Mouse (Mus musculus) cerebellum, postnatal 25 days (tissue): ENCODE measurements at regions not wholly inside any gene's neighbourhood (a gene's known extent, or its start where the extent isn't known, plus 50 kb on each side); places are given as distances from the start of the nearest gene placed in this dataset.

Experiments used
- DNase-seq, 2 experiments: peaks; one replicate each; pipeline ENCODE4 v3.0.0; 2021; ENCODE audit warnings: mixed read lengths in 2 of 2

GRCm38 (mm10) chr7:36420741-36421140 is 277.2 kb upstream of the Tshz3 start:
- DNase-seq, result no peak

DNA sequence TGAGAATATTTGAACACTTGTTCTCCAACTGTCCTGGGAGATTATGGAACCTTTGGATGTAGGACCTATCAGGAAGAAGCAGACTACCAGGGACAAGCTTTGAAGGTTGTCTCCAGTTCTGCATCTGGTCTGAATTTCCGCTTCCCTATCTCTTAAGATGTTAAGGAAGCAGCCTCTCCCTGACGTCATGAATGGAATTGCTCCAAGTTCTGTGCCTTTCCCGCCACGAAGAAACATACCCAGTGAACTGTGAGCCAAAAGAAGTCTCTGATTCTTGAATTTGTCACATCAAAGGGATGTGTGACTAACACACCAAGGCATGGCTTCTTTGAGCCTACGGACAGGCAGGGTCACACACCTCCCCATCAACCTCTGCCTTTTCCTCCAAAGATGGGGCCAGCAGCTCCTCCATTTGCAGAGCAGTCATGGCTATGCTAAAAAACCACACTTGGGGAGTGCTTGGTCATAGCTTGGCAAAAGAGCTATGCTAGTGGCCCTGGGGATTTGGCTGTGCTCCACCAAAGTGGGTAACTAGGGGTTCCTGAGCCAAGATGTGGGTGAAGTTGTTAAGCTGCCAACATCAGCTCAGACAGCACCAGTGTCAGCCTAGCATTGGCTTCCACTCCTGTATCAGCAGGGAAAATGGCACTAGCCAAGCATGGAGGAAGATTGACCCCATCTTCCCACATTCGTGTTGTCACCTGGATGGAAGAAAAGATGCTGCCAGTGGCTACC is 248.6 kb upstream of the Tshz3 start:
- DNase-seq, result no peak

DNA sequence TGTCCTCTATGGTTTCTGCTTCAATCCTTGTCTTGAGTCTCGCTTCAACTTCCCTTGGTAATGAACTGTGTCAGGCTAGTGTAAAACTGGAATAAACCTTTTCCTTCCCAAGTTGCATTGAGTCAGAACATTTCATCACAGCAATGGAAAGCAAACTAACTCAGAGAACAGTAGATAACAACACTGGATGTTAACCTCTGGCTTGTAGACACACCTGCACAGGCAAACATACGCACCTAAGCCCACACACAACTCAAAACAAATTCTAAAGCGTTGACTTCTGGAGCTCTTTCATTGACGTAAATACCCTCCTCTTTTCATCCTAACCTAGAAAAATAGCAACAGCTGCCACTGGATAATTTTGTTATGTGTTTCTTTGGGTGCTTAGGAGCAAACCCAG is 244.1 kb upstream of the Tshz3 start:
- DNase-seq, result no peak

DNA sequence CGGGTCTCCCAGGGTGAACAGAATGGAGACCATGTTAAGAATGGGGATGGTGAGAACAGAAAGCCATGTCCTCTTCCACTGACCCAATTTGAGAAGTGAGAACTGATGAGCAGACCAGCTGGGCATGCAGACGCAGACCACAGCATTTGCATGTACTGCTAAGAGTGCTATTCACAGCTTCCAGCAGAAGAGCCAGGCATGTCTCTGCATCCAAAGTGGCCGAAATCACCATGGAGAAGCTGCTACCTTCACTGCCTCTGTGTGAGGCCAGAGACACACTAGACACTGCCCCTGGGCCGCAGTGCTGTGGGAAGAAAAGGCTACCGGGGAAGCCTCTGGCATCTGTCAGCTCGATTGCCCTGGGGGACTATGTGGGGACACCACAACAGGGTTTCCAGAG is 241.8 kb upstream of the Tshz3 start:
- no peak for DNase-seq

DNA sequence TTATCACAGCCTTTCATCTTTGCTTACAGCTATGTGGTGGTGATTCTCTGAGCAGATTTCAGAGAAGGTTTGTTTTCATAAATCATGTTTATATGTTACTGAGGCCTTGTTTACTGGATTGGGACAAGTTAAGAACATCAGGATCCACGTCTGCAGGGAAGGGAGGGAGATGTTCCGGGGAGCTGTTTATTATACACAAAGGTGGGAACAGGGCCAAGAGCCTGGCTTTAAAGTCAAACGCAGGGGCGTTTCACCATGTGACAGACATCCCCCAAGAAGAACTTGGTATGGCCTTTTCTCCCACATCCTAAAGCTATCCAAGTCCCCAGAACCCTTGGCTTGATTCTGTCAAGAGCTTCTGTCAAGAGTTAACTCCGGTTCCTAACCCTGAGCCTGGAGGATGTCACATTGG is 235.5 kb upstream of the Tshz3 start:
- no peak for DNase-seq

DNA sequence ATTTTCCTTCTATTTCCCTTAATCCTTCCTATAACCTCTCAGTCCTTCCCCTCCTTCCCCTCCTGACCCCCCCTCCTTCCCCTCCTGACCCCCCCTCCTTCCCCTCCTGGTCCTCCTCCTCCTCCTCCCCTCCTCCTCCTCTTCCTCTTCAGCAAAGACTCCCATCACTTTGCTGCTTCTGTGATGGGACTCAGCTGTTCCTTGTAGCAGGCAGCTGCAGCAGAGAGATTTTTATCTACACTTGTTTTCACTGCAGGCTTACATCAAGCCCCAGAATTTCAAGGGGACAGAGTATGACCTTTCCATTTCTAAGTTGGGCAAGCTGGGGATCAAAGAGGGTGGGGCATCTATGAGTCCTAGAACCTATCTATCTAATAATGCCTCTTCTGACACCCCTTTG is 228.5 kb upstream of the Tshz3 start:
- DNase-seq, result no peak

GRCm38 (mm10) chr7:36473532-36473931 is 224.4 kb upstream of the Tshz3 start:
- no peak for DNase-seq

- DNase-seq, result no peak
Measured at GRCm38 (mm10) chr7:36476434-36476833, 221.5 kb upstream of the Tshz3 start.

DNA sequence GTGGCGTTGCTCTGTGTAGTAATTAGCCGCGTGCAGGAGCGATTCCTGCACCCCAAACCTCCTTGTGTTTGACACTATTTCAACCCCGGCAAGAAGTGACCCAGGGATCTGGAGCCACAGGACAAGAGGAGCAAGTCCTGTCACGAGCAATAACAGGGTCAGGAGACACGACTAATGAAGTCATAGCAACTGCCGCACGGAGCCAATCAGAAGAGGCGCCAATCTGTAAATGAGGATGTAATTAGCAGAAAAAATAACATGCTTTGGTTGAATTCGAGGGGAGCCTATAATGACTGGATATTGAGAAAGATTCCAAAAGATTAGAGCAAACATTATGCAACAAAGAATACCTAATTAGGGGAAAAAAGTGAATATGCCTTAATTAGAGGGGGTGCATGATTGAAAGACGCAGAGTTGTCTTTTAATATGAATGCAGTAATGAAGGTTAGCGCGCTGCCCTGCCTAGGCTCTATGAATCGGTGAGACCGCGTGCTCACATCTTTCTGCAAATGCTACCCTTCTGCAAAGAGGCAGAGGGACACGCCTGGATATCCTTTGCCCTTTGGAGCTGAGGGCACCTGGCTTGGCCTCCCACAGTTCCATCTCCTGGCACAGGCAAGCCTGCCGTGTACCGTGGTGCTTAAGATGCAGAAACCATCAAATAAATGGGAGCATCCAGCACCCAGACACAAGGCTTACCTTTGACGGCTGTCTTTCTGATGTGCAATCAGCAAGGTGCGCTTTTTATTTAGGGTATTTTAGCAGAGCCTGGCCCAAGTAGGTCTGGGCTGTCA is 220.9 kb upstream of the Tshz3 start:
- no peak for DNase-seq

- DNase-seq, result no peak
Measured at GRCm38 (mm10) chr7:36488155-36488554, 209.8 kb upstream of the Tshz3 start.

DNA sequence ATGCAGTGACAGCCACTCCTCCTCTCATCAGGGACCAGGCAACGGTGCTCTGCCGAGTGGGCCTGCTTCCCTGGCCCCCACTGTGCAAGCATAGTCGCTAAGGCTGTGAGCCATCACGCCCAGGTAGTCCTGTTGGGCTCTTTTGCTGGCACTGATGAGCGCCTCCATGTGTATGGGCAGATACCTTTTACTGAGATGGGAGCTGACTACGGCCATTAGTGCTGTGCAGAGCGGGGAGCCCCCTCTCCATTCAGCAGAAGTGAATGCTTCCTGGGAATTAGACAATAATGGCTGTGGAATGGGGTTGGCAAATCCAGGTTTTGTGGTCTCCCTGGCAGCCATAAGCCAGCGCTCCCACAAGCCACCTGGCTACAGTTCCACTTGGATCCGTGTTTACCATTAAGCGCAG is 206.7 kb upstream of the Tshz3 start:
- DNase-seq, result peak; percentile 29 to 49

DNA sequence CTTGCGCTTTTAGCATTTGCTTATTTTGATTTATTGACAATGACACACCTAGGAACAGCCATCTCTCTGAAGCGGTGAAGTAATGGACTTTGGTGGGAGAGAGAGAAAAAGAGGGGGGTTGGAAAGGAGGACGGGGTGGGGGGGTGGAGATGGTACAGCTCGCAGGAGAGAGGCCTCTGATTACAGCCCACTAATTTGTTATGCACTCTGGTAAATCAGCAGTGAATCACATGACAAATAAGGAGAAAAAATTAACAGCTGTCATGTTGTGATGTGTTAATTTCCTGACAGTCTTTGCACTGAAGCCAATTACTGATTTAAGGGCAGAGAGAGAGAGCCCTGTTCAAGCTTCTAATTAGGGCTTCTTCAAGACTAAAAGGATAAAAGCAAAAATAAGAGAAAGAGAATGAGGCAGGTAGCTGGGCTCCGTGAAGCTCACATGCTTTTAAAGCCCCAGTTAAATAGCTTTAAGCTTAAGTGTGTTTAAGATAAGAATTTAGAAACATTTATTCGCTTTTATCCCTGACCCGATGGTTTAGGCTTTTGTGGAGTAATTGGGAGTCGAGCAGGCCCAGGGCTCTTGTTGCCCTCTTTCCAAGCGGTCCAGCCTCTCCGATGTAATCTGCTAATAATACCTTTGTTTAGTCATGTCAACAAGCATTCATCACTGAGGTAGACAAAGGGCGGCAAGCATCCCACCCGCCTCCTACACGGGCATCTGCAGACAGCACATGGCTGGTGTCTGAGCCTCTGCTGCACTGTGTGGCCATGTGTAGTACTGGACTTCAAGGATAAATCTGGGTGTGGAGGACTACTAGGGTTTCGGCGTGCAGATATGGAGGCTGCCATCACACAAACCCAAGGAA is 193.7 kb upstream of the Tshz3 start:
- DNase-seq, result no peak

GRCm38 (mm10) chr7:36507895-36508431 is 190.0 kb upstream of the Tshz3 start:
- no peak for DNase-seq

GRCm38 (mm10) chr7:36513680-36514079 is 184.2 kb upstream of the Tshz3 start:
- no peak for DNase-seq

- DNase-seq, result no peak
Measured at GRCm38 (mm10) chr7:36516094-36516663, 181.7 kb upstream of the Tshz3 start.

DNA sequence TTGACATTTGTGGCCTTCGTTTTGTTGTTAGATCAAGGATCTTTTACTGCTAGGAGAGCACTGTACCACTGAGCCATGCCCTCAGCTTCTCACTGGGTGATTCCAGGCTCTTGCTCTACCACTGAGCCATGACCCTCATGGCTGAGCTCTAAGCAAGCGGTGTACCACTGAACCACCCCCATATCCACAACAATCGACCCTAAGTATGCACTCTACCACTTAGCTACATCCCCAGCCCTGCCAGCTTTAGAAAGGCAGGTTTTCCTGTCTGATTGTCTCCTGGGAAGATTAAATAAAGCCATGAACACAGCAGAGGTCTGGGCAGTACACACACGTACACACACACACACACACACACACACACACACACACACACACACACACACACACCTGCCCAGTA is 178.9 kb upstream of the Tshz3 start:
- no peak for DNase-seq

DNA sequence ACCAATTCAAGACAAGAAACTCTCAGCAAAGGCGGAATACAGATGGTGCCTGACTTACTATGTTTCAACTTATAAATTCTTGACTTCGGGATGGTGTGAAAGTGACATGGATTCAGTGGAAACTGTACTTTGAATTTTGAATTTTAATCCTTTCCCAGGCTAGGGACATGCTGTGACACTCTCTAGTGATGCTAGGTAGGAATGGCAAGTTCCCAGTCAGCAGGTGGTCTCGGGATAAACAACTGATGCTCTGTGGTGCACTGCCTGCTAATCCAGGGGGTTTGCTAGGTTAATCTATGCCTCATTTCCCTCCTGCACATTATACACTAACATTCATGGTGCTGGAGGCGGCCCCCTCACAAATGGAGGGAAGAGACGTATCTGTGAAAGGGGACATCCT is 175.0 kb upstream of the Tshz3 start:
- no peak for DNase-seq

DNA sequence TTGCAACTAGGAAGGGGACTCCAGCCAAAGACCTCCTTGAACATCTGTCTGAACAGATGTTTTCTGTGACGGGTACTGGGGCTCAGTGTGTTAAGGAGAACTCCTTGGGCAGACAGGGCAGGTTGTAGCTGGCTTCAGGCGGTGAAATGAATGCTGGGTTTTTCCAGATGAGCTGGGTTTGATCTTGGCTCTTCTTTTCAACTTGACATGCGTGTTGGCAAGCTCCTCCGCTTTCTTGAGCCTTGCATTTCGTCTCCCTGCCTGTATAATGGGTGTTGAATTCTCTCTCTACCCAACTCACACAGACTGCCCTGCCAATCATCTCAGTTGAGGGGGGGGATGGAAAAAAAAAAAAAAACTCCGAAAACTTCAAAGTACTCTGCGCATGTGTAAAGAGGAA is 171.8 kb upstream of the Tshz3 start:
- no peak for DNase-seq

DNA sequence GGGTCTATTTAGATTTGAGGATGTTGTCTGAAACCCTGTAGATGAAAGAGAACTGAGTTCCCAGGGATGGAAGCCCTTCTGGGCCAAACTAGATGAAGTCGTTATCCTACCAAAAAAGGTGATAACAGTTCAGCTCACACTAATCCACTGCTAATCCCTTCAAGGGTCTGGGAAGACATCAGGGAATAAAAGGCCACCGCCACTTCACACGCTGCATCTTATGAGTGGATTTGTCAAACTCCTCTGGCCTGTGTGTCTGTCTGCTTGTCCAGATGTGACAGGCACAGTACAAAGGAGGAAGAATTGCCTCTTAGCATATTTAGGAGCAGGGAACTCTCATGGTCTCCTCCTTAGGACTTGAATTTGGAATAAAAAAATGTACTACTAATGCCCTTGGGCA is 171.2 kb upstream of the Tshz3 start:
- DNase-seq, result no peak

DNA sequence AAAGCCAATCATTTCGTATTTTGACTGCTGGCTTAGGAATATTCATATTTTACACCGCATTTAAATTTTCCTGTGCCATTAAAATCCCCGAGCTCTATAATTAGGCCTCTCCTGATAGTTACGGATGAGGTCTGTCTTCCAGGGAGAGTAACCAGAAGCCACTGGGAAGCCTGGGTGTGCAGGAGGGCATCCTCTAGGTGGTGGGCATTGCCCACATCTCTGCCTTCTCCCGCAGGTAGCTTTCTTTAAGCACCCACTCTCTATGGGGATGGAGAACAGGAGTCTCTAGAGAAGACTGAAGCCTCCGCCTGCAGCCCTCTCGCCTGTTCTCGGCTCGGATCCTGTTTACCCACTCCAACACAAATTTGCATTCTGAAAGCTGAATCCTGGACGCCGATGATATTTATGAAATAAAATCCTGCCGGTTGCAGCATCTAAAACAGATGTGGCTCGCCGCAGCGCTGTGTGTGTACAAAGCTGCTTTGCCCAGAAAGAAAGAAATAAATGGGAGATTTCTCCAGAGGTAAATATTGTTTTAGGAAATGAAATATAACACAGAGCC is 168.3 kb upstream of the Tshz3 start:
- no peak for DNase-seq

DNA sequence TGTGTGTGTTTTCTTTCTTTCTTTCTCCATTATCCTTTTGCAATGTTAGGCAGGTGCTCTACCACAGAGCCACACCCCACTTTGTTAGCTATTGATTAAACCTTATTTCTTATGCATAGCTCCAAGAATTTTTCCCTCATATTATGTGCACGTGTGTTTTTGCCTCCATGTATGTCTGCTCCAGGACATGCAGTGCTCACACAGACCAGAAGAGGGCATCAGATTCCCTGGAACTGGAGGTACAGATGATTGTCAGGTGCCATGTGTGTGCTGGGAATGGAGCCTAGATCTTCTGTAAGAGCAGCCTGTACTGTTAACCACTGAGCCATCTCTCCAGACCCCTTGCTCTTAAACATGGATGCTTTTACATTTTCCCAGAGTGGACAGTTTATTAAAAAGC is 166.4 kb upstream of the Tshz3 start:
- no peak for DNase-seq

- no peak for DNase-seq
Measured at GRCm38 (mm10) chr7:36538111-36538510, 159.8 kb upstream of the Tshz3 start.

GRCm38 (mm10) chr7:36548007-36548406 is 149.9 kb upstream of the Tshz3 start:
- no peak for DNase-seq
